Mouse (Mus musculus): Measurements from ENCODE around the gene Ak1.
A peak's percentile ranks its signal among the peaks of the same experiment; 100 is the strongest.

Ak1 gene

DNA sequence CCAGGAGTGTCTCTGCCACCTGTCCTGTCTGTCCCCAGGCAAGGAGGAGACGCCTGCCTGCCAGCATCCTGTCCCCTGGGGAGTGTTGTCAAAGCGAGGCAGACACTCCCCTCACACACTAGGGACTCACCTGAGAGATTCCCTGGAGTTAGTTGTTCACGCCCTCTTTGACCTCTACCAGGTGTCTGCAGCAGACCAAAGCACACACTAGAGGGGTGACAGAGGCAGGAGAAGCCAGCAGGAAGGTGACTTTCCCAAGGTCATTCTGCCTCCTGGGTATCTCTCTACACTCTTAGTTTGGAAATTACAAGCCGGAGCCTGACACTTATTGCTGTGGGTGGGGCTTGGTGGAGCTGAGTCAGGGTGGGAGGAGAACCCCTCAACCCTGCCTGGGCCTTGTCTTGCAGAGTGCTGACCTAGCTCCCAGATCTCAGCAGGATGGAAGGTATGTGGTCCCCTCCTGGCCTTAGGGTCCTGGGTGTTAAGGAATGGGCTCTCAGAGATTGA lies 6.5 kb downstream of the Ak1 start:
- DNase-seq (ENCODE audit: low spot score), result no peak

DNA sequence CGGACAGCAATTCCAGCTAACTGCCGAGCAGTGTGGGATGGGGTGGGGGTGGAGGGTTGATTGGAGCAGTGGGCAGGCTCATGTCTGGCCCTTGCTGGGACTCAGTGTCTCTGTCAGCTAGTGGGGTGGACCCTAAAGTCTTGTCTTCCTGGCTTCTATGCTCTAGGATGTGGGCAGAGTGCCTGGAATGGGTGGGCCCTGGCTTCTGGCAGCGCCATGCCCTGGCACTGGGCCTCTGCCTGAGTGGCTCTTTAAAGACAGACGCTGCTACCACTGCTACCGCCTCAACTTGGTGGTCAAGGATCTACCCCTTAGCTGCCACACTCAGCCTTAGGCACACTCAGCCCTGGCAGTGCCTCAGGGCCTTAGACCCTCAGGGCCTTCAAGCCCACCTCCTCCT lies 7.2 kb downstream of the Ak1 start:
- peak; percentile 82 for DNase-seq (ENCODE audit: low spot score)

DNA sequence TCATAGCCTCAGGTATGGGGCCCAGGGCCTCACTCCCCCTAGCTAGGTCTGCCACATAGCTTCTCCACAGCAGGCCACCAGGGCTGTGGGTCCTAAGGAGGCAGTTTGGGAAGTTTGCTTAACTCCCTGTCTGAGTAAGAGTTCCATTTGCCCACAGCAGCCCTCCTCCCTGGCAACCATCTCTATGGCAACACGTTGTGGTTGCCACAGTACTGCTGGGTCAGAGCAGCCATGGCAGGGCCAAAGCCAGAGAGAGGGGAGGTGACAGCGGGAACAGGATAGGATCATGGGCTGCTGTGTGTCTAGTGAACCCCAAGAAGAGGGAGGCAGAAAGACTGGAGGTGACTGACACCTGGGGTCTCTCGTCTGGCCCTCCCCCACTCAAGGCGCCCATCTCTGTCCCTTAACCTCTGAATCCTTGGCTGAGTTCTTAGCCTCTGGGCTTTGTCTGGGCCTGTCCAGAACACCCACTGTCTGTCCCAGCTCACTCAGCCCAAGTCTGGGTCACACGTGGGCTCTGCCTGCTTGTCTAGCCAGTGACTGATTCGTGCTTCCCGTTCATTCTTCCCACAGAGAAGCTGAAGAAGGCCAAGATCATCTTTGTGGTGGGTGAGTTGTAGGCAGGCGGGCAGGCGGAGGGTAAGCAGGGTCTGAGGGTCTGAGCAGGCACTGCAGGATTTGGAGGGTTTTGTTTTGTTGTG lies 7.9 kb downstream of the Ak1 start:
- DNase-seq (ENCODE audit: low spot score), result peak; percentile 65

- no peak for DNase-seq (ENCODE audit: low spot score)
These were observed 8.5 kb downstream of the Ak1 start for GRCm38 (mm10) chr2:32630036-32630435.

DNA sequence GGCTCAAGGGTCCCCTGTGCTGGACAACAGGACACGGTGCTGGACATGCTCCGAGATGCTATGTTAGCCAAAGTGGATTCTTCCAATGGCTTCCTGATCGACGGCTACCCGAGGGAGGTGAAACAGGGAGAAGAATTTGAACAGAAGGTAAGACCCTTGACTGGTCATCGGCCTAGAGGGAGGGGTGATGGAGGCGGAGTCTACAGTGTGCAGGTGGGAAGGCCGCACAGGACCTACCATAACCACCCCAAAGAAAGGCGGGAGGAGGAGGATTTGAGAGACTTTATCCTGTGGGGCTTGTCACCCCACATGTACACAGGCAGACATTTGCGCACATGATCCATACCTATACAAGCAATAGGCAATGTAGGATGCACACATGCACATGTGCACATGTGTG lies 9.5 kb downstream of the Ak1 start:
- no peak for DNase-seq (ENCODE audit: low spot score)

DNA sequence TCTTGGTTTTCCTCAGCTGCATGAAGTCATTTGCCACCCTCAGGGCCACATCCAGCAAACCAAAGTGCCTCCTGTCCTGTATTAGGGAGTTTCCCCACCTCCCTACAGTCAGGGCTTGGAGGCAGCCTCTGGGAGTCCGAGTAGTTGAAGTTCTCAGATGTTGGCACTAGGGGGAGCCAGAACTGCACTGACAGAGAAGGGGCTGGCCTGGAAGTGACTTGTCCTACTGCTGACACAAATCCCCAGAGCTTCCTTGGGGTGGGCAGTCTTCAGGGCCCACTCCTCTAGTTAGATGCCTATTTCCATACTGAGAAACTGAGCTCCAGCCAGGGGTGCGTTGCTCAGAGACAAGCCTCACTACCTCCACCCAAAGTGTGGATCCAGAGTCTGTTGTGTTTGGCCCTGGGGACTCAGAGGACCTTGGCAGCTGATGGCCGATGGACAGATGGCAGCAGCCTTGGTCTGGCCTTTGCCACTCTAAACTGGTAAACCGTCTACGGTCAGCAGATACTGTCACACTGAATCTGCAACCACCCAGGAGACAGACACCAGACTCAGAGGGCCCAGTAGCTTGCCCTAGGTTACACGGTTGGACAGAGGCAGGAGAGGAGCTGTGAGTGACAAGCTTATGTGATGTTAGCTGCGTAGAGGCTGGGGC lies 10.3 kb downstream of the Ak1 start:
- DNase-seq (ENCODE audit: low spot score), result peak; percentile 84

DNA sequence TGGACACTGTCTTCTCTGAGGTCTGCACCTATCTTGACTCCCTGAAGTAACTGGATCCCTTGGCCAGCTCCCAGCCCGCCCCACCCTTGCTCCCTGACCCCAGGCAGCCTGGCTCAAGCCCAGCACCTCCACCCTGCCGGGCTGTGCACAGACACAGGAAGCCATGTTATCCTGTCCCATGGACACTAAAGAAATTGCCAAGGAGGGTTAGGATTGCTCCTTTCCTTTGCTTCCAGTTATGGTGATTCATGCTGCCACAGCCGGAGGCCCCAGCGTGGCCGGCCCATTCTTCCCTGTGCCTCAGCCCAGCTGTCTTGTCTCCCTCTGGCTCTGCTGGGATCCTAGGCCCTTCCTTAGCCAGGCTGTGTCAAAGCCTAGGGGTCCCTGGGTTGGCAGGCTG lies 12.1 kb downstream of the Ak1 start:
- DNase-seq (ENCODE audit: low spot score), result no peak

DNA sequence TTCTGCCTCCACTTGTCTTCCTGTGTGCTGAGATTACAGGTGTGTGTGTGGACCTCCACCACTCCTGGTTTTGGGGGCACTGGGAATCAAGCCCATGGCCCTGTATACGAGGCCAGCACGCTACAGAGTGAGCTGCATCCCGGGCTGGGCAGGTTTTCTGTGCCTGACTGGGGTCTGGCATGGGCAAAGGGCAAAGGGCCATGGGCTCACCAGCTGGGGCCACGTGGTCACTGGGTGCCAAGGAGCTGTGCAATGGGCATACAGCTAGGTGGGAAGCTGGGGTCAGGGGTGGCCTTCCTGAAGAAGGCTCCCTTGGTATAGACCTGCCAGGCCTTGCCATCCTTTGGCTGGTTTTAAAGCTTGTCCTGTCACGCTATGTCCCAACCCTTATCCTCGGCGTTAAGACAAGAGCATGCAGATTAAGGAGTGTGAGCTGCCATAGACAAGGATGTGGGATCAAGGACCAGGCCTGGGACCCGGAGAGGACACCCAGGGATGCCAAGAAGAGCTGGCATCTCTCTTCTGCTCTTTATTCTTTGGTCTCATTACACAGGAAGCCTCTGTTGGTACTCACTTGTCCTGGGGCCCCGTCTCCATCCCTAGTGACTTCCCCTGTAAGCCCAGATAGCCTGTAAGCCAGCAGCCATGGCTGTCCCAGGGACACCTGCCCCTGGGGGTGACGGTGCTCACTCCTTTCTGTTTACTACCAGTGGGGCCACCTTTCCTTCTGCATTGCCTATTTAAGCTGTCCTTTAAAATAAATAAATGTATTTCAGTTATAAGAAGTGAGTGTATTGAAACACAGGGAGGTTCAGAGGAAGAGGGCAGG lies 12.9 kb downstream of the Ak1 start:
- no peak for DNase-seq (ENCODE audit: low spot score)

DNA sequence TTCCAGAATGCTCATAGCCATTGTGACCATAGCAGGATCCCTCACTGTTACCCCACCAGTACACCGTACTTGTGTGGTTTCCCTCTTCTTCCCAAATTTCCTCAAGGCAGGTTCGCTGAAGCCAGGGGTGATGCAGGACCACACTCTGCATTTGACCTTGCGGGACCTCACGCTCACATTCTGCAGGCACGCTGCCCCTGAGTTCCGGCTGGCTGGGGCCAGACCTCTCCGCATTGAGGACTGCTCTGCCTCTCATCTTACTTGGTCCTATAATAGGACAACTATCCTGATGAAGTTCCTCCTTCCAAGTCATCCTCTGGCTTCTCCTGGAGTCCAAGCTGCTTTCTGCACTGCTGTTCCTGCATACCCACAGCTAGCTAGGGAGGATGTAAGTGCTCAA lies 15.1 kb downstream of the Ak1 start:
- no peak for DNase-seq (ENCODE audit: low spot score)

DNA sequence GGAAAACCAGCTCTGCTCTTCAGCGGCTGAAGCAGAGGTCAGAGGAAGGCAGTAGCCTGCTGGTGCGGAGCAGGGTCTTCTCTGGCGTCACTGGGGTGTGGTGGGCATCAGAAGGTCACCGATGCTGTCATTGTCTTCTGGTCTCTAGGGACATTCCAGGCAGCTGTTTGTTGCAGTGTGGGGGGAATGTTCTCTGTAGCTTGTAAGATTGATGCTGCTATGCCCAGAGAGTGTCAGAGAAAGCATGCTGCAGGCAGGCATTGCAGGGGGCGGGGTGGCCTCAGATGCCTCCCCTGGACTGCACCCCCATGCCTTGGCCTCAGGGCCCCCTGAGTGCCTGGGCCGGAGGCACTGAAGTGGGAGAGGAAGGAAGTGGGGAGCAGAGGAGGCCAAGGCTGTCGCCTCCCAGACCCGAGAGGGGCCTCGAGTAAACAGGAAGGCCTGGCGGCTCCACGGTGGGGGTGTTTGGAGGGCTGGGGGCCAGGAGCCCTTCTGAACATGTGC lies 16.3 kb downstream of the Ak1 start:
- no peak for DNase-seq (ENCODE audit: low spot score)

DNA sequence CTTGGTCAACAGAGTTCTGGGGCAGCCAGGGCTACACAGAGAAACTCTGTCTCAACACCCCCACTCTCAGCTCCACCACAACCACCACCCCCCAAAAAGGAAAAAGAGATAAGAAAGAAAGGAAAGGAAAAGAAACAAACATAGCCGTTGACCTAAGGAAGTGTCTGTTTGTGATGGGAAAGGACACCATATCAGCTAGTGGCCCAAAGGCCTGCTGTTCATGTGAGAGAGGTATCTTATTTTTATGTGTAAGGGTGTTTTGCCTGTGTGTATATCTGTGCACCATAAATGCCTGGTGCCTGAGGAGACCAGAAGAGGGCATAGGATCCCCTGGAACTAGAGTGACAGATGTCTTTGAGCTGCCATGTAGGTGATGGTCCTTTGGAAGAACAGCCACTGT lies 18.1 kb downstream of the Ak1 start:
- DNase-seq (ENCODE audit: low spot score), result no peak

DNA sequence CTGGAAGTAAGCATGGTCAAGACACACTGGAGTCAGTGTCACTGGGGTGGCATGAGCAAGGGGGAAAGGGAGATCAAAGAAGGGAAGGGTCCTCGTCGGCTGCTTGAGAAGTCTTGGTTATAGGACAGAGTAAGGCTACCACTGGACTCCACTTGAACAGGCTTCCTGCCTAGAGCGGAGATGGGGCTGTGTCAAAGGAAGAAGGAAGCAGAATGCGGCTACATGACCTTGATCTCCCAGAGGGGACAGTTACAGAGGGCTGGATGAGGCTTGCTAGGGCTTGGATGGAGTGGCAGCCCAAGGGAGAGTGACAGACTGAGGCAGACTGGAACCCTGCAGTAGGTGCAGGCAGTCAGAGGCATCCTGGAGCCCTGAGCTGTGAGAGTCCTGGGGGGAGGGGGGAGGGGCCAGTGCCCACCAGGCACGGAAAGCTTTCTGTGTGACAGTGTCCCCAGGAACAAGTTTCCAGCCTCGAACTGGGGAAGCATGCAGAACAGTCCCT lies 19.0 kb downstream of the Ak1 start:
- no peak for DNase-seq (ENCODE audit: low spot score)

GRCm38 (mm10) chr2:32641810-32642209 lies 20.3 kb downstream of the Ak1 start:
- DNase-seq (ENCODE audit: low spot score), result peak; percentile 48

GRCm38 (mm10) chr2:32642813-32643212 lies 21.3 kb downstream of the Ak1 start:
- DNase-seq (ENCODE audit: low spot score), result peak; percentile 65

- DNase-seq (ENCODE audit: low spot score), result no peak
These were observed 22.5 kb downstream of the Ak1 start for GRCm38 (mm10) chr2:32644083-32644482.

DNA sequence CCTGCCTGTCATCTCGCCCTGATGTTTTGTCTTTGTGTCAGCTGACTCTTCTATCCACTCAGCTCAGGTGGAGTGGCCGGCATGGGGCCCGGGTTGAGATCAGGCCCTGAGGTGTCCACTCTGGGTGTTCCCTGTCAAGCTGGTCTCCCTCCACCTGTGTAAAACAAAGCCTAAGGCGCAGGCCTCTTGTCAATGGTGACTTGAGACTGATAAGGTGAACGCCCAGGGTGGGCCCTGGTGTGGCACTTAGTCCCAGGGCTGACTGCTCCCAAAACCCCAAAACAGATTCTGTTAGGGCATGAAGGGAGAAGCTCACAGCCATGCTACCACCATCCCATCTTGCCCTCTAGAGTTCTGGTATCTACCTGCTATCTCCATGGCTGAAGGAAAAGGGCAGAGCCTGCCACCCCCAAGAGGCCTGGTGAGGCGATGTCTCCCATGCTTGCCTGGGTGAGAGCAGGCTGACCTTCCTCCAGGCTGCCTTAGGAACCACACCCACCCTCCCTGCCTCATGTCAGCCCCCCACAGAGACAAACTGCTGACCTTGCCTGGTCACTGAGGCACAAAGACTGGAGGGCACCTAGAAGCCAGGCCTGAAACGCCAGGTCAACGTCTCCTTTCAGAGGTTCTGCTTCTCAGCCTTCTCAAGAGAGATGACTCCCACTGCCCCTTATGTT lies 23.4 kb downstream of the Ak1 start:
- DNase-seq (ENCODE audit: low spot score), result no peak

GRCm38 (mm10) chr2:32645647-32646046 lies 24.1 kb downstream of the Ak1 start:
- peak; percentile 46 for DNase-seq (ENCODE audit: low spot score)

- peak; percentile 70 for DNase-seq (ENCODE audit: low spot score)
These were observed 25.0 kb downstream of the Ak1 start, which contains the start of gene Eng for GRCm38 (mm10) chr2:32646379-32647056. Gene Eng (plus strand): TSS chr2:32646595.

DNA sequence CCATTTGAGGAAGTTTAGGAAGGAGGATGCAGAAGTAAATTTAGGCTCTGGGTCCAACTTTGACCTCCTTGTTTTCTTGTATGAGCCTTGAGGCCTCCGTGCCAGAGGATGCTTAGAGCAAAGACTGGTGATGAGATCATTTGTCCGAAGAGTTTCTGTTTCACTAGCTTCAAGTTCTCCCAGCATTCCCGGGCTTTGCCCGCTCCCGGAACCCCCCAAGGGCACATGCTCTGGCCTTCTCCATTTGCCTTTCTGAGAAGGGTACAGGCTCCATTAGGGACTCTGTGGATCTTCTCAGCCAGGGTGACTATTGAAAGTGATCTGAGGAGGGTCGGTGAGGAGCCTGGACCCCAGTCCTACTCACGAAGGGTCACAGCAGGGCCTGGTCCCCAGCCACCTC lies 25.8 kb downstream of the Ak1 start:
- no peak for DNase-seq (ENCODE audit: low spot score)

GRCm38 (mm10) chr2:32653764-32654163 lies 32.2 kb downstream of the Ak1 start:
- DNase-seq (ENCODE audit: low spot score), result no peak

DNA sequence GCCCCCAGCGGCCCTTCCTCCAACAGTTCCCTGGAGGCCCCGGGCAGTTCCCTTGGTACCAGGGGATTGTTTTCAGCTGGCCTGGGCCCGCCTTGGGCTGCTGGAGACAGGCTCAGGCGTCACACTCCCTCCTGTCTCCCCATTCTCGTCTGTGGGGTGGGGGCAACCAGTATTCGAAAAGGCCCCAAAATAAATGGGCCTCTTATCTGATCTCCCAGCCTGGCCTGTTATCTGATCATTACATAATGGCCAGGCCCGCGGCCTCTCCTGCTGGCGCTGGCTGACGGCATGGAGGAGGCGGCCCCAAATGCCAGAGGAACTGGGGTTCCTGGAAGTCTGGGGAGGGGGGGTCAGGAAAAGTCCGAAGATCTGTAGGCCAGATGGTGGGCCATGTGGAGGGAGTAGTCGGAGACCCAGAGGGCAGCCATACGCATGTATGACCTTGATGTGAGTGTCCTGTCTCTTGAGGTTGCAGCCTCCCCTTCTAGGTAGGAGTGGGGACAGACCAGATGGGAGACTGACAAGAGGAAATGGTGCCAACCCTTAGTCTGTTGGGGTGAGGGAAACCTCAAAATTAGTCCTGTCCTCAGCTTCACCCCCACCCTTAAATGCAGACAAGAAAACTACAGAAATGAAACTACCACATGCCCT lies 33.3 kb downstream of the Ak1 start:
- no peak for DNase-seq (ENCODE audit: low spot score)

All from testis, postnatal 10 days (tissue).